Mouse (Mus musculus): Measurements from ENCODE around the gene Kalrn.

Kalrn gene

DNA sequence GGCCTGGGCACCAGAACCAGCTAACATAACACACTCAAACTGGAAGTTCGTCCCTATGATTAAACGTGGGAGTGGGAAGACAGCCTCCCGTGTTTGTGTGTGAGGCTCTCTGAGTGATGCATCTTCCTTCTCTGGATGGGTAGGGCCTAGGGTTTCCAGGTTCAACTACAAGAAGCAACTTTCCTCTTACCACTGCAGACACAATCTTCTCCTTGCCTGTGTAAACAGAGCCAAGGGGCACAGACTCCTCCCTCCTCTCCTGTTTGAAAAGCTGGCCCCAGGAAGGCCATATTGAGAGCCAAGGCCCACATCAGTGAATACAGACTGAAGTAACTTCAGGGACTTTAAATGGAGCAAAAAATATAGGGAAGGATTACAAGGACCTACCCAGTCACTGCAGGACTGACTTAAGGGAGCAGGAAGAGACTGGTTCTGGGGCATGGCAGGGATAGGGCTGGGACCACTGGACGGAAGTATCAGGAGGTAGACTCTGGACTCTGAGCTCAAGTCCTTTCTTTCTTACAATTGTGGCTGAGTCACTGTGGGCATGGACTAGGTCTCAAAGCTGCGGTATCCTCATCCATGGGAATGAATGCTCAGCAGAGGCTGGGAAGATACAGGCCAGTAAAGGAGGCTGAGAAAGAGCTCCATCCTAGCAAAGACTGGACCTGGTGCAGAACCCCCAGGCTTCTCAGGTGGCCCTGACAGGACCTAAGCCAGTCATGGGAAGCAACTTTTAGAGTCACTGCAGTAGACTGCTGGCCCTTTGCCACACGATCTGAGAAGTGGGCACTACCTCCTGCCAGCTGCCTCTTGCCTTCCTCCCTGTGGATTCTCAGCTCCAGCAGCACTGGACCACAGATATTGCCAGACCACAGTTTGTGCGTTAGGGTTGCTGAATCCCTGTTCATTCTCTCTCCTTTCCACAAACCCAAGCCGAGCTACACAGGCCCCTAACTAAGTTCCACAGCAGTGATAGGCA is 228.1 kb downstream of the Kalrn start:
- DNase-seq = no peak

DNA sequence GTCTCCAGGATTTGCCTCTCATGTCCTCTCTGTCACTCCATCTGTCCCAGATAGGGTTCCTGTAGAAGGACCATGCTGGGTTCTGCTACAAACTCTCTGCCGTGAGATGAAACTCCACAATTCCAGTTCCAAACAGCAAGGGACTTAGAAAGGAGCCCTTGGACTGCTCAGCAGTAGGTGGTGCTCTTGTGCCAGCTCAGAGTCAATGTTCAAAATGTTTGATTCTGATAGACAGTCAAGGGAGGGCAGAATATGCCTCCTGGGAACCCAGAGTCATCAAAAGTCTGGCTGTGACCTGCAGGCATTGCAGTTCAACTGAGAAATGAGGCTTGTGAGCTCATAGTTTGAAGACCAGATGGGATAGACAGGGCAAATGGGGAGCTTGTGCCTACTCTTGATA is 229.4 kb downstream of the Kalrn start:
- DNase-seq = peak; percentile 36

DNA sequence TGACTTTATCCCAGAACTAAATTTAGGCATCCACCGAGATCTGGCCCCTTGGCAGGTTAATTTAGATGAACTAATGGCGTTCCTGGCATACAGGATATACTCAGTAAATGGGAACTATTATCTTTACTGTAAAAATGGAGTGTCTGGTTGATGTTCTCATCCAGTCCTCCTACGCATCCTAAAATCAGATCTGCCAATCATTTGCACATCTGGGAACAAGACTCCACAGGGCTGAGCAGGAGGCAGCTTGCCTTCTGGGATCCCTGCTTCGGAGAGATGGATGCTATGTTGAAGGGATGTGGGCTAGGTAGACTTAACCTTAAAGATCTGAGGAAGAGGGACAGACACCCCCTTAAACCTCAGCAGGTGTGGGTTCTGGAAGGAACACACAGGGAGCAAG is 230.2 kb downstream of the Kalrn start:
- DNase-seq = no peak

DNA sequence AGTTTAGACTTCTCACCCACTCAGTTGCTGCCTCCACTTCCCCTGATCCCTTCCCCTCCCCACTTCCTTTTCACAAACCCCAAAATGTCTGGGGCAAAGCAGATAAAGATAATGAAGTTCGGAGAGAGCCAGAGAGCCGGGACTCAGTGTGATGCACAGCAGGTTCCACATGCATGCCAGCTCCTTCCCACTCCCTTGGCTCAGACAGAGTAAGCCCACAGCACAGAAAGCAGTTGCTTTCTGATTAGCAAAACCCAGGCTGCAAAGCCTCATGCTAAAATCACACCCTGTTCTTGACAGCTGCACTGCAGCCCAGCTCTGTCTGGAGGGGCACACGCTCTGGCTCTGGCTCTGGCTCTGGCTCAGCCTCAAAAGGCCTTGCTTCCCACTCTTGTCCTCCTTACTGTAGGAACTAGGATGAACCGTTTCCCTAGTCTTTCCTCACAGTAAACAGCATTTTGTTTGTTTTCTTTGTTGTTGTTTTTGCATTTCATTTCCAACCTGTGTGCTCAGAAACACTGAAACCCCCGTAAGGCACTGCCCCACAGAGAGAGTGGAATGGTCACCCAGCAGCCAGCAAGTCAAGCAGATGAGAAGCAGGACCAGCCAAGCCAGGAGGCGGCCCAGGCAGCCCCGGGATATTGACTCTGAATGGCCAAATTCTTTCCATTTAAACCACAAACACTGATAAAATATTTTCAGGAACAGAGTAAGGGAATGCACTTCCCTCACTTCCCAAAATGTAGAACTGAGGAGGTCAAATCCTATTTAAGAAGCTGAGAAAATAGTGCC is 230.8 kb downstream of the Kalrn start:
- peak; percentile 73 for DNase-seq

DNA sequence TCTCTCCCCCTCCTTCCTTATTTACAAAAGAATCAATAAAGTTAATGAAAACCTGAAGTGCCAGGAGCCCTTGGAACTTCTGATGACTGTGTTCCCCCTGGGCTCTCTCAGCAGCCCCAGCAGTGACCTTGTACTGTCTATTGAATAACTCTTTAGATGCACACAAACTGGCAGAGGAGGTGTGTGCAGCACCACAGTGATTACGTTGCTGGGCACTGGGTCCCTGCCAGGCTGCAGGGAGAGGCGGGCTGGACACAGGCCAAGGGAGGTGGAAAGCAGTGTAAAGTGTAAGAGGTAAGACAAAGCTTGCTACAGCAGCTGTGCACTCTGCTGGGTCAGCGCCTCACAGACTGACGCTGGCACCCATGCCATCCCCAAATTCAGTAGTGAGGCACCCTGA is 238.4 kb downstream of the Kalrn start:
- DNase-seq = no peak

DNA sequence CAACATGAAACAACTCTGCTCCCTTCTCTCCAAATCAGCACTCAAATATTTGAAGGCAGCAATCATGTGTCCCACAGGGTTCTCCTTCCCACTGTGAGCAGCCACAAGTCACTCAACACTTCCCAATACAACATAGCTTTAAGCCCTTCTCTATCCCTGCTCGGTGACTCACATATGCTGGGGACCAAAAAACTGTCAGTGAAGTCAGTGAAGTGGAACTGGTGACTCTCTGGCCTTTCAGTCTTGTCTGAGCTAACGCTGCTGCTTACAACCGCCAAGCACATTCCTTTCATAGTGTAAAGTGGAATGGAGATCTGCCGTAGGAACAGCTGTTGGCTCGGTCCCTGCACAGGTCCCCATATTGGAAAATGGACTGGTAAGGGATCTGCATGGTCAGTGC is 241.7 kb downstream of the Kalrn start:
- no peak for DNase-seq

DNA sequence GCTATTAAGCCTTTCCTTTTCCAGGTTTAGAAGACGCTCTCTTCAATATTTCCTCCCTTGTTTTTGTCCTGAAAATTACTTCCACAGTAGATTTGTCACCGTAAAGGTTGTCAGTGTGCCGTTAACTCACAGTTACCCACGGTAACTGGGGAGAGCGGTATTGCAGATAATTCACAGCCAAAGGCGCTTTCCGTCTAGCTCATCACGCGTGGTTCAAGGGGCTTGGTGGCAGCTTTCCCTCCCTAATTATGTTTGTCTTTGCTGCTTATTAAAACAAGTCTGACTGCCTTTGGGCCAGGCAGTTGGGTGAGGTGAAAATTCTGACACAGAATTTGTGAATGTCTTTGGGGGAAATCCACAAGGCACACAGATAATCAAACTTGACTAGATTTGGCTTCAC is 243.5 kb downstream of the Kalrn start:
- no peak for DNase-seq

DNA sequence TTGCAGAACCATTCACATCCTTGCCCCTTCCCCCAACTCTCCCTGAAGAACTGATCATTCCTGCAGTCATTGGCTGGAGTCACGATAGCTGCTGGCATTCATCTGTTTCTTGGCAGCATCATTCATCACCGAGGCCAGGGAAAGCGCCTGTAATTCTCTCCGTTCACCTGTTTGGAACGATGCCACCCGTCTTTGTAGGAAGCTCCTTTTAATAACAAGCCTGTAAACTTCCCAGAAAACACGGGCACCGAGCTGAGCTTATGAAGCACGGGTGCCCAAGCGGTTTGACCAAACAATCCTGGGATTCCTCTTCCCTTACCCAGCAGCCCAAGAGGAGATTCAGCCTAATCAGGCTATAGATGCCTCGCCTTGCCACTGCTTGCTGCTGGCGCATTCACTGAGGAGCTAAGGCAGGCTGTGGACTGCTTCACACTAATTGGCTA is 243.9 kb downstream of the Kalrn start:
- peak; percentile 45 for DNase-seq

DNA sequence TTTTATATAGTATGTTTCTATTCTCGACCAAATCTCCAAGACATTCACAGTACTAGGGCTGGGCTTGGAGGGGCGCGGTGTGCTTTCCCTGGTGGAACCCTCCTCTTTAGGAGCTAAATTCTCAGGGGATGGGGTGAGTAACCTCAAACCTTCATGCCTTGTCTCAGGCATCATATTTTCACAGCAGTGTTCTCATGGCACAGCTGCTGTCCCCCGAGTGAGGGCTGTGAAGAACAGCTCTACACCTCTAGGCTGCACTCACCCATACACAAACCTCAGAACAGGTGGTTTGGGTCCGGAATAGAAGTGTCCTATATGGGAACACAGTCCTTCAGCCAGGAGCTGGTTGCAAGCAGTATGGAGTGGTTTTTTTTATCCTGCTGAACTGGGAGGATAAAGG is 245.4 kb downstream of the Kalrn start:
- no peak for DNase-seq

DNA sequence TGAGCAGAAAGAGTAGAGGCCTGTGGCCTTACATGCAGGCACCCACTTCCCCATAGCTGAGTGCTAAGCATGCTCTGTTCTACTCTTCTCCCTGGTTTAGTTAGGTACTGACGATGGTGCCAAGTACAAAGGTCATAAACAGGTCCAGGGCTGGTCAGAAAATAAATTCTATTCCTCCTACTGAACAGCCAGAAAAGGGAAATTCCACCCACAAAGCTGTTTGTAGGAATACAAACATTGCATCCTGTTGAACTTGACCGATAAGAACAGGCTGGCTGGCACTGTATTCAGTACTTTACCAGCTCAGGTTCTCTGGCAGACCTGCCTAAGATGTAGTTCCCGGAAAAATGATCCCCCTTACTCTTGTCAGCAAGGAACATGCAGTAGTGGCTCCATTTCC is 247.5 kb downstream of the Kalrn start:
- no peak for DNase-seq

DNA sequence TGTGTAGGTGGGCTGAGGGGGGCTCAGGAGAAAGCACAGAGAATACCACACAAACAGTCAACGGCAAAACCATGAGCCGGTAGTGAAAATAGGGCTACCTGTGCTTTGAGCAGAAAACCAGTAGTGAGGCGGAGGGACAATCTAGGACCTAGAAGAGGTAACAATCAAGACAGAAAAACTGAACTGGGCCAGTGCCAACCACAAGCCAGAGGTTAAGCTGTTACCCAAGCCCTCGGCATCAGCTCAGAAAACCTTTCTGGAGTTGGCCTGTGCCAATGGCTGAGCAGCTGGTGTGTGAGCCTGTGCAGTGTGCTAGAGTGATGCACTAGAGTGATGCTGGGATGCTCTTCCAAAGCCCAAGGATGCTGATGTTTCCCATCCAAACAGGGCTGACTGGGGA is 248.2 kb downstream of the Kalrn start:
- no peak for DNase-seq

DNA sequence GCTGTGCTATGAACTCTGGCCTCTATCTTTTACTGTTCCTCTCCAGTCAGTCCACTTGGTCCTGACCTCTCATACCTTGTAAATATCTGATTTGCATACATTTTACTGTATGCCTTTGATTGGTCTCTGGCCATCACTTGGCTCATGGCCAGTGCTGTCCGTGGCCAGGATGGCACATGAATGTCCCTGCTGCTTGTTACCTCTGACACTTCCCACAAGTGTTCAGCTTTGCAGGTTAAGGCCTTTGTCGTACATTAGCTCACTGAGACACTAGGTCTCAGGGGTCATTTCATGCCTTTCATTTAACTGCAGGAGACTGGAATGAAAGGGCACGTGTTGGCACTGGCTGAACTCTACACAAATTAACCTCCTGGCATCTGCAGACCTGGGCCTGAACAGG is 248.6 kb downstream of the Kalrn start:
- no peak for DNase-seq

DNA sequence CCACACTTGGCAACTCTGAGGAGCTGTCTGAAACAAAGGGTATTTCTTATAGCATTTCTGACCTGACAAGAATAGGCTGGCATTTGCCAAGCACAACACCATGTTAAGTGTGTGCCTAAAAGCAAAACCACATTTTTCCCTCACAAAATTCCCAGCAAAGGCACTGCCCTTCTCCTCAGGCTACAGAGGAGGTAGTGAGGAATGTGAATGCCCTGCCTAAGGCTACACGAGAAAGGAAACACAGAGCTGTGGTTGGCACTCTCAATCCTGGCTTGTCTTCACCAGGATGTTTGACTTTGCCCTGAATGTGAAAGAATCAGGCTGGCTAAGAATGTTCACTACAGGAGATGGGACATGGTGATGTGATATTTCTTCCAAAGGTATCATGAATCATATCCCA is 249.8 kb downstream of the Kalrn start:
- no peak for DNase-seq

DNA sequence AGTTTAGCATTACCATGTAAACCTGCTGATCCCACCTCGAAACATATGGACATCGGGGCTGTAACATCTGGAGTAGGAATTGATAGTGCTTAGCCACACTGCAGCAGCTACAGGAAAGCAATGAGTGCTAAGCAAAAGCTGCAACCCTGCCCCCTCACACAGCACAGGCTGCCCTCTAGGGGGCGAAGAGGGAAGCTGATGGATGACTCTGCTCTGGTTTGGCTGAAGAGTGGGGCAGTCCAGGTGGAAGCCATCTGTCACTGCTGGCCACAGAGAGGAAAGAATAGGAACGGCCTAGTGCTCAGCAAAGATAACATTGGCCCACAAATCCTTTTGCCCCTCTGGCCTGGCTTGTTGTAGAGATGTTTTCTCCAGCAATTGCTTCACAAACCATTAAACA is 250.8 kb downstream of the Kalrn start:
- no peak for DNase-seq

DNA sequence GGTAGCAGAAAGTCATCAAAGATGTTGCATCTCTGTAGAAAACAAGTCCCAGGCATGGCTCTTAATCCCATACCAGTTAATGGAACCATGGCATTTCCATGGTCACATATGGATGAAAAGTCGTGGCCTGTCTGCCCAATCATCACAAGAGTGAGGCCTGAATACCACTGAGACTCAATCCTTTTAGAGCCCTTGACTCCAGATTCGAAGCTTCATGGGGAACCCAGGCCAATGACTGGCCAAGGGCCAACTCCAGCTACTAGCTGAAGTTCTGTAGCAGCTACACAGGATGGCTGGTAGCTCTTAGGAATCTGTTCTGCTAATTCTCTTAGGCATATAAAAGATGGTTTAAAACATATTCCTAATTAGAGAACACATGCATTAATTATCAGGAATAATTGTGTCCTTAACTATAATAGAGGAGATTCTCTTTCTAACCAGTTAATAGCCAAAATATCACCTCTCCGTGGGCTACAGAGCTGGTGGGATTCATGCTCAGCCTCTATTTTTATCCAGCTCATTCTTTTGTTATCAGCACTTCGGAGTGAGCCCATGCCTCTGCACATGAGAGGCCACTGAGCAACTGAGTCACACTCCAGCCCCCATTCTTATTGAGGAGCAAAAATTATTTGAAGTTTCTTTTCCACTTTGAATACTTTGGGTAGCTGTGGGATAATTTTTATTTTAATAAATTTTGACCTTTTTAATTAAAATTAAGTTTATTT is 252.1 kb downstream of the Kalrn start:
- DNase-seq = no peak

DNA sequence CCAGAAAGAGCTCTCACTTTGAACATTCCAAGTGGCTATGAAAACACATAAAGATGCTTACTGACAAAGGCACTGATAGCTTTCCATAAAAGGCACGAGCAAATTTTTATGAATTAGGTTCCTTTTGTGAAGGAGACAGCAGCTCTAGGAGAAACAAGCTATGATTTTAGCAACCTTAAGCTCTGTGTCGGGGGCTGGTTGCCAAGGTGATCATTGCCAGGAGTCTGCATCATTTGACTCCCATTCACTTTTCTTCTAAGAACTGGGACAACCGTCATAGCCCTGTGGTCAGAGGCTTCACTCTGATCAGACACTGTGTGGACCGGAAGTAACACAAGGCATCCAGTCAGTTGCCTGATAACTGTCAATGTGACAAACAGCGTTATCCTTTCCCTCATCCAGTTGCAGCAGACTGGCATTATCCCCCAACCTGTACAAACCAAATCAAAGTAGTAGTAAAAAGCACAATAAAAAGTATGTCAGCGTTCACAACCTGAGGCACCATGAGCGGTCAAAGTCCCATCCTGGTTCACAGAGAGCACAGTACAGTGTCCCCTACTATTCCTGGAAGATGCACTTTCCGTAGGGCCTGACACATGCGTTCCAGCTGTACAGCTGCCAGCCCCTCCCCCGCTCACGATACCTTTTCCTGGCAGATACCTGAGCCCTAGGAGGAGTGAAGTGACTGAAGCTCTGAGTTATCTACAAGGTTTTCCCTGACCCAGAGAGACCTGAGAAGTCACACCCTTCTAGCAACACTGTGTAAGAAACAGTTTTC is 253.1 kb downstream of the Kalrn start:
- no peak for DNase-seq

DNA sequence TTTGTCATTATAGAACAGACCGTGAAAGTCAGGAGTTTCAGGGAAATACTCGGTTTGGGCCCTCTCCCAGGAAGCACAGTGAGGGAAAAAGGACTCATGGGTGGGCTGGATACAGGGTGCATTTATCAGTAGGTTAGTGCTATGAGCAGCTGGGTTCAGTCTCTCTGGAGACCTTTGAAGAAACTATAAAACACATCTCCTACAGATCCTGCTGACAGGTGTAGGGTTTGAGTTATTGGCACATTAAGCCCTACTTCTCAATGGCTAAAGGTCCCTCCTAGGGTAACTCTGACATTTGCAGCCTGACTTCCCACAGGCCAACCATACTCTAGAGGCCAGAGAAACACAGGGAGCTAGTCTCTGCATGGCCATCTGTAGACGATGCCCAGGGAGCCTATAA is 256.2 kb downstream of the Kalrn start:
- no peak for DNase-seq

DNA sequence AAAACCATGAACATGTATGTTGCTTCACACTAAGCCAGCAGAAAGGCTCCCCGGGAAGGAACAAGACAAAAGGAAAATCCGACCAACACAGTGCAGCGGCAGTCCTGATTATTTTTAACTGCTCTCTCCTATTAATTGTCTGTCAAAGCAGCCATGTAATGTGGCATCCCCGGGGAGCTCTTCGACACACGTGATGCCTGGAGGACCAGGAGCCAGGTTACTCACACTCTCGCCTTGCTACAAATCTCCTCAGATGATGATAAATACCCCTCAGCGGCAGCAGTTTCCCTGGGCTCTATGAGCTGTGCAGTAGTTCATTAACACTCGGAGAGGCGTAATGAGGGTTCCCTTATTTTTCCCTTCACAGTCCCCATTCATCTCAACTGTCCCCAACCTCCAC is 257.1 kb downstream of the Kalrn start:
- no peak for DNase-seq

DNA sequence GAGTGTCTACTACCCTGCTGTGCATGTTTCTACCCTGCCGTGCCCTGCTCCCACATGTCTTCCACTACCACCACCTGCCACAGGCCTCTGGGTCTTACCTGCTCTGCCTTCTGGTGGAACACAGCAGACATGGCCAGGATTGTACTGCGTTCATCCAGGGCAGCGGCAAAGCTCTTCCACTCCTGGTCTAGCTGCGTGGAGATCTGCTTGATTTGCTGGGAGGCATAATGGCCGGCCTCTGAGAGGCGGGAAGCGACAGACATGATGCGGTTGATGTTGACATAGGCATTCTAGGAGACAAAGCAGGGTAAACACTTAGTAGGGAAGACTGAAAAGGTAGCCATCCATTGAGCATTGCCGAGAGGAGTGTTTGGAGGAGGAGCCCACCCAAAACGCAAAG is 259.3 kb downstream of the Kalrn start:
- DNase-seq = no peak

DNA sequence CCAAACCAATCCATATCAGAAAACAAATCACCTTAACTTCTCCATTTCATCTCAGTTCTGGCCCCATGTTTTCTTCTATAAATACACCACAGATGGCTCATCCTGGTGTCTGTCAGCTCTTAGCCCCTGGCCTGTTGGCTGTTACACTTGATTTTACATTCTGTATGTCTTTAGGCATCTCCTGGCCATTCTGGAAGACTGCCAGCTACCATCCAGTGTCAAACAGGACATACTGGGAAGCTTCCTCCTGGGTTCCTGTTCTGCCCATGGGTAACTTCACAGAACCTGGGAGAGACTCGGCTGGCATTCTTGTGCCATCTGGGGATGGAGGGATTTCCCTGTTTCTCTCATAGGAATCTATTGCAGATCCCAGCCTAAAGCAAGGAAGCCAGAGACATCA is 261.8 kb downstream of the Kalrn start:
- DNase-seq = no peak

DNA sequence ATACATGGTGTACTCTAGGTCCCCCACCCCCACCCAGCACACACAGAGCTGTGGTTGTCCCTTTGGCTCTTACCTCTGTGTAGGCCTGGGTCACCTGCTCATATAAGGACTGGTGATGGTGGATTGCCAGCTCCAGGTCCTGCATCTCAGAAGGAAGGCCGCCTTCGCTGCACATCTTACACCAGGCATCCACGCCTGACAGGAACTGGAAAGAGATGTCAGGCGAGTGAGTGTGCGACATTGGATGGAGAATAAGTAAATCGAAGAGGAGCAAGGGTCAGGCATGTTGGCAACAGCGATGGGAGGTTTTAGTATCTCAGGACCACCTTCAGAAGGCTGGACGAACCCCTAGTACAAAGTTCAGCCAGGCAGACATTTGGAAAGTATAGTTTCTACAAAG is 263.0 kb downstream of the Kalrn start:
- no peak for DNase-seq

DNA sequence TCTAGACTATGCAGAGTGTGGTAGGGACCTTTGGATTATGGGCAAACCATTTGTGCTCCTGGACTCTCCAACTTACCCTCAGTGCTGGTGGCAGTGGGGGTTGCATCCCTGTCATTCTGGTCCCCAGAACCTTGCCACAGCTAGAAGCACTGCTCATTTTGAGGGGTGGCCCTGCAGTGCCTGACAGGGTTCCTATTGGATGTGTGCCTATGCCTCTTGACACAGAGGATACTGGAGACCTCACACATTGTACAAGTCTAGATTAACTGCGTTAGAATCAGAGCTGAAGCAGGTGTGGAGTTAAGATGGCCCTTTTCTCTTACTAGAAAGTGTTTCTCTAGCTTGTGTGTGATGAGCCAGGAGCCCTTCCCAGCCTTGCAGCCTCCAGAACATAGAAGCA is 265.0 kb downstream of the Kalrn start:
- DNase-seq = no peak

DNA sequence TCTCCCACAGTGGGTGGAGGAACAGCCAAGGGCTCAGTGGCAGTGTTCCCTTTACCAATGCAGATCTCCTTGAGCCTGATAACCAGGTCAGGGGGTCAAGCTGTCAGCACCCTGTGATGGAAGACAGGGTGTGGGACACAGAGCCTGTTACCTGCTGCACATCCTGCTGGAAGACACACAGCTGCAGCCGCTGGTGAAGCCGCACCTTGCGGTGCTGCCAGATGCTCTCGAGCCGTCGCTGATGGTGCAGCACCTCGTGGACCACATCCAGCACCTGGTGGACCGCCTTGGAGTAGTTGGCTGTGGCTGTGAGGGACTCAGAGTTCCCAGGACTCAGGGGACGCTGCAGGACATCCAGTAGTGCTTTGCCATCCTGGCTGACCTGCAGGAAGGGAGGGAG is 265.9 kb downstream of the Kalrn start:
- DNase-seq = no peak

Data from right cerebral cortex, postnatal 25 days (tissue).